Comparison of ENCODE assay signal across 8 mouse cellular contexts in the genomic region with DNA sequence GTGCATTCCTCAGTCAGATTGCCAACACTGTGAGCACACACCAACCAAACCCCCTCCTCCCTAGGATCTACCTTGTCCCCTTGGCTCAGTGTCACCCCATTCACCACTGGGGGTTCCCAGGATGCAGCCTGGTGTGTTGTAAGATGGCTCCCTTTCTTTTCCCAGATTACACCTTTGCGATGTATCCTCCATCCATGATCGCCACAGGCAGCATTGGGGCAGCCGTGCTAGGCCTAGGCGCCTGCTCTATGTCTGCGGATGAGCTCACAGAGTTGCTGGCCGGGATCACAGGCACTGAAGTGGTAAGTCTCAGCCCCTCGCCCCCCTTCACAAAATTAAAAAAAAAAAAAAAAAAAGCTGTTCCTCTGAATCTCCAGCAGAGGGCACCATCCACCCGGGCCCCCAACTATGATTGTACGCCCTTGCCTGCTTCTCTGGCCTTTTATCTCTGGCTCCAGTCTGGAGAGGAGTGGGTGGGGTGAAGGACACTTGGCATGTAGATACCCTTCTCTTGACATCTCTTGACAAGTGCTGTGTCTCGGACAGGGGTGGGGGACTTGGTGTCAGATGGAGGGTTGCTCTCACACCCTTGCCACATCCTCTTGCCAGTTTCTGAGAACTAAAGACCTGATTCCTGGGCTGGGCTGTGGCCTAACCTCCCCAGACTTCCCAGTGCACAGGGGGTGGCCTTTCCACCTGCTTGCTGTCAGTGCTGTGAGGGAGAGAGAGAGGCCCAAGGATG. TPM values are rescaled to one million over a fixed set of nuclear protein-coding genes. Genes with fewer than 3 reads are reported as not detected.
DNase-seq lines count a peak whose midpoint lies in the region; ATAC-seq and TF ChIP-seq lines count a peak whose summit lies in the region.

No protein-coding gene starts in this region.

- intact Hi-C loops in left cerebral cortex, adult 2 months (cut with DNase I), result no loop called here
- intact Hi-C loops in left cerebral cortex, postnatal 25 days (cut with DNase I), result no loop called here

- 0 out of 2 replicates have a peak overlapping the region, but pooled peaks have one; percentile 27 for H3K9ac ChIP-seq in hindbrain, embryonic 11.5 days (ENCODE audit: low read depth, low read length)
- peak overlapping the region; percentile 86 for H3K9ac ChIP-seq in liver, postnatal 0 days (replicated peaks)

- H3K27me3 ChIP-seq in hindbrain, embryonic 11.5 days (ENCODE audit: control insufficient read depth, insufficient read depth, low read length), result no peaks in the 10 kb centered on the region
- no peaks in the 10 kb centered on the region for H3K27me3 ChIP-seq in liver, postnatal 0 days (ENCODE audit: insufficient read depth, low read length)

- TF ChIP-seq CTCF in left cerebral cortex, adult 2 months (IDR thresholded peaks at IDR 0.05), result peak; percentile 77
- peak; percentile 87 for TF ChIP-seq CTCF in liver, postnatal 0 days (IDR thresholded peaks at IDR 0.05; ENCODE audit: low read depth)
- TF ChIP-seq CTCF in olfactory bulb, adult 2 months (IDR thresholded peaks at IDR 0.05; ENCODE audit: insufficient read depth, low read depth, low read length), result peak; percentile 58; the same call in 1 of the 2 replicates

- TF ChIP-seq EP300 in liver, postnatal 0 days (IDR thresholded peaks at IDR 0.05; ENCODE audit: low read depth), result peak; percentile 90

- no peak overlapping the region for H3K4me3 ChIP-seq in left cerebral cortex, adult 2 months
- no peak overlapping the region for H3K4me3 ChIP-seq in hindbrain, embryonic 11.5 days (ENCODE audit: low read depth, low read length)
- peak overlapping the region; percentile 95 for H3K4me3 ChIP-seq in liver, postnatal 0 days (ENCODE audit: low read depth, low read length)
- no peak overlapping the region for H3K4me3 ChIP-seq in olfactory bulb, adult 2 months (ENCODE audit: insufficient read depth, low read depth, low read length)

- H3K27ac ChIP-seq in left cerebral cortex, adult 2 months, result no peak overlapping the region
- no peak overlapping the region for H3K27ac ChIP-seq in hindbrain, embryonic 11.5 days (ENCODE audit: low read depth, low read length)
- peak overlapping the region; percentile 93 for H3K27ac ChIP-seq in liver, postnatal 0 days (ENCODE audit: low read depth)
- no peak overlapping the region for H3K27ac ChIP-seq in olfactory bulb, adult 2 months (ENCODE audit: insufficient read depth, low read depth, low read length)

- no peaks in the 10 kb centered on the region for H3K36me3 ChIP-seq in hindbrain, embryonic 11.5 days (ENCODE audit: control insufficient read depth, insufficient read depth, low read length)
- H3K36me3 ChIP-seq in liver, postnatal 0 days (replicated peaks; ENCODE audit: insufficient read depth, low read length), result peaks cover 61% of the 10 kb centered on the region

- WGBS in hindbrain, embryonic 11.5 days, result 29% methylated on average over 10 of the region's 10 CpGs
- 30% methylated on average over 10 of the region's 10 CpGs for WGBS in liver, postnatal 0 days (ENCODE audit: insufficient replicate concordance)
- WGBS in olfactory bulb, adult 2 months, result 15% methylated on average over 10 of the region's 10 CpGs

- H3K9me3 ChIP-seq in hindbrain, embryonic 11.5 days (ENCODE audit: control insufficient read depth, low read length), result no peaks in the 10 kb centered on the region
- no peaks in the 10 kb centered on the region for H3K9me3 ChIP-seq in liver, postnatal 0 days (ENCODE audit: low read length)

- H3K4me2 ChIP-seq in hindbrain, embryonic 11.5 days (replicated peaks; ENCODE audit: low read depth, low read length), result no peak overlapping the region
- peak overlapping the region; percentile 86 for H3K4me2 ChIP-seq in liver, postnatal 0 days (ENCODE audit: low read depth, low read length)

- ATAC-seq in hindbrain, embryonic 11.5 days (ENCODE audit: low FRiP score), result no peak
- ATAC-seq in liver, postnatal 0 days, result peak; percentile 62

- TF ChIP-seq POLR2A in olfactory bulb, adult 2 months (IDR thresholded peaks at IDR 0.05; ENCODE audit: insufficient read depth, low read depth, low read length), result no peak

- H3K4me1 ChIP-seq in hindbrain, embryonic 11.5 days (replicated peaks; ENCODE audit: control insufficient read depth, insufficient read depth, low read length), result peaks cover 13% of the 10 kb centered on the region
- peaks cover 41% of the 10 kb centered on the region for H3K4me1 ChIP-seq in liver, postnatal 0 days (ENCODE audit: insufficient read depth)
- peaks cover 30% of the 10 kb centered on the region for H3K4me1 ChIP-seq in olfactory bulb, adult 2 months (ENCODE audit: control insufficient read depth, insufficient read depth, low read length)

- DNase-seq in left cerebral cortex, adult 2 months (ENCODE audit: extremely low spot score in 1 of 2, low spot score in 2 of 2), result no peak
- no peak for DNase-seq in left cerebral cortex, postnatal 25 days (ENCODE audit: low spot score in 2 of 2)
- DNase-seq in WW6 (ENCODE audit: low read depth, low spot score), result peak; percentile 46
- DNase-seq in embryo, embryonic 11 days, result peak; percentile 59
- peak; percentile 68 for DNase-seq in hindbrain, embryonic 11.5 days (ENCODE audit: low spot score)
- peak; percentile 75 for DNase-seq in liver, postnatal 0 days
- DNase-seq in left cerebral cortex, adult 11 months (ENCODE audit: low spot score), result no peak

RNA-seq across cellular contexts. Expression of gene Bysl, which starts 13.3 kb away (rescaled TPM):
- 10 to 100 TPM; 18.1 to 18.8 TPM for total RNA-seq in left cerebral cortex, adult 2 months (2021)
- 10 to 100 TPM; 18.2 to 18.5 TPM for total RNA-seq in left cerebral cortex, postnatal 25 days (2021)
- 30.8 and 31.0 TPM in 2 replicates for polyA plus RNA-seq in hindbrain, embryonic 11.5 days (2014; fragmentation: Nextera tagmentation; extraction: Ambion mirVana)
- polyA plus RNA-seq in liver, postnatal 0 days (2015; fragmentation: Nextera tagmentation; extraction: Ambion mirVana), result 8.9 and 10.6 TPM in 2 replicates
- not detected in 2 replicates for polyA plus RNA-seq in olfactory bulb, adult 2 months (2012; ENCODE audit: insufficient read depth, insufficient read length, low replicate concordance, missing spikeins)

RNA-seq across cellular contexts. Expression of gene Med20, which starts 13.4 kb away (rescaled TPM):
- total RNA-seq in left cerebral cortex, adult 2 months (2021), result 10 to 100 TPM; 29.3 to 33.3 TPM
- total RNA-seq in left cerebral cortex, postnatal 25 days (2021), result 10 to 100 TPM; 27.2 to 32.7 TPM
- 44.6 and 44.8 TPM in 2 replicates for polyA plus RNA-seq in hindbrain, embryonic 11.5 days (2014; fragmentation: Nextera tagmentation; extraction: Ambion mirVana)
- 13.5 and 14.4 TPM in 2 replicates for polyA plus RNA-seq in liver, postnatal 0 days (2015; fragmentation: Nextera tagmentation; extraction: Ambion mirVana)
- polyA plus RNA-seq in olfactory bulb, adult 2 months (2012; ENCODE audit: insufficient read depth, insufficient read length, low replicate concordance, missing spikeins), result not detected in 2 replicates

RNA-seq across cellular contexts. Expression of gene Gm20517, which starts 13.4 kb away (rescaled TPM):
- total RNA-seq in left cerebral cortex, adult 2 months (2021), result 1 to 10 TPM; 7.1 TPM
- total RNA-seq in left cerebral cortex, postnatal 25 days (2021), result 1 to 10 TPM; 3.5 to 7.2 TPM
- 1.3 and 1.7 TPM in 2 replicates for polyA plus RNA-seq in hindbrain, embryonic 11.5 days (2014; fragmentation: Nextera tagmentation; extraction: Ambion mirVana)
- 0.79 and 0.82 TPM in 2 replicates for polyA plus RNA-seq in liver, postnatal 0 days (2015; fragmentation: Nextera tagmentation; extraction: Ambion mirVana)
- not detected in 2 replicates for polyA plus RNA-seq in olfactory bulb, adult 2 months (2012; ENCODE audit: insufficient read depth, insufficient read length, low replicate concordance, missing spikeins)

RNA-seq across cellular contexts. Expression of gene Usp49, which starts 32.5 kb away (rescaled TPM):
- 10 to 100 TPM in 1 of 2 experiments, 1 to 10 TPM in 1; 9.6 to 13.1 TPM for total RNA-seq in left cerebral cortex, adult 2 months (2021)
- total RNA-seq in left cerebral cortex, postnatal 25 days (2021), result 10 to 100 TPM in 1 of 2 experiments, 1 to 10 TPM in 1; 9.9 to 11.6 TPM
- polyA plus RNA-seq in hindbrain, embryonic 11.5 days (2014; fragmentation: Nextera tagmentation; extraction: Ambion mirVana), result 8.7 and 9.1 TPM in 2 replicates
- polyA plus RNA-seq in liver, postnatal 0 days (2015; fragmentation: Nextera tagmentation; extraction: Ambion mirVana), result 1.2 and 1.6 TPM in 2 replicates
- not detected in 2 replicates for polyA plus RNA-seq in olfactory bulb, adult 2 months (2012; ENCODE audit: insufficient read depth, insufficient read length, low replicate concordance, missing spikeins)

Comparison
In these comparisons a context has a peak if more than half of its experiments do, and no peak if none do; other contexts are left out.
1. DNase-seq: peak in WW6 (single experiment), embryo, embryonic 11 days (single experiment), hindbrain, embryonic 11.5 days (single experiment) and liver, postnatal 0 days (single experiment); none in left cerebral cortex, adult 2 months (0 of 2), left cerebral cortex, postnatal 25 days (0 of 2) and left cerebral cortex, adult 11 months (single experiment).
2. RNA of gene Med20, which starts 13.4 kb away (polyA plus RNA-seq): 44.6 to 44.8 TPM in hindbrain, embryonic 11.5 days and 13.5 to 14.4 TPM in liver, postnatal 0 days; not detected in olfactory bulb, adult 2 months; every median in the first group is over 10 times any median in the second.
3. Peak in every context shown above with its lines, with median percentiles within 50 percentile points of each other: CTCF ChIP-seq.